Mouse (Mus musculus) forebrain, embryonic 16.5 days (tissue): ENCODE measurements around the gene Sla2. TPM values are rescaled to one million over a fixed set of nuclear protein-coding genes. Genes with fewer than 3 reads are reported as not detected.
A peak's percentile ranks its signal among the peaks of the same experiment; 100 is the strongest.
"Not testable (repeated sequence)": the region's sequence is repeated elsewhere in the genome, so short reads cannot be mapped to it uniquely, and the experiment has no call there.

ENCODE experiments used
- ATAC-seq: fragments of 200-750 bp; cut with Nextera tagmentation; 2 replicates; pipeline ENCODE4 v1.8.0; 2017; ENCODE audit warnings: mild to moderate bottlenecking, moderate library complexity
- H3K27ac ChIP-seq: fragments of 300-500 bp; sonication (generic); 2 replicates; pipeline ENCODE4 v1.5.1; 2014; ENCODE audit warnings: low read length, control low read depth
- H3K27me3 ChIP-seq: fragments of 300-500 bp; sonication (generic); replicated peaks from 2 replicates; pipeline ENCODE4 v1.6.1; 2014; ENCODE audit warnings: low read length; ENCODE audit not compliant: control insufficient read depth, insufficient read depth
- H3K36me3 ChIP-seq: fragments of 300-500 bp; sonication (generic); 2 replicates; pipeline ENCODE4 v1.6.1; 2014; ENCODE audit not compliant: control insufficient read depth, insufficient read depth
- H3K4me1 ChIP-seq: fragments of 300-500 bp; sonication (generic); replicated peaks from 2 replicates; pipeline ENCODE4 v1.6.1; 2014; ENCODE audit warnings: low read length; ENCODE audit not compliant: control insufficient read depth, insufficient read depth
- H3K4me2 ChIP-seq: fragments of 300-500 bp; sonication (generic); 2 replicates; pipeline ENCODE4 v1.6.1; 2014; ENCODE audit warnings: mild to moderate bottlenecking, low read length, control low read depth
- H3K4me3 ChIP-seq: fragments of 300-500 bp; sonication (generic); replicated peaks from 2 replicates; pipeline ENCODE4 v1.5.1; 2014; ENCODE audit warnings: mild to moderate bottlenecking, low read length, control low read depth
- H3K9ac ChIP-seq: fragments of 300-500 bp; sonication (generic); replicated peaks from 2 replicates; pipeline ENCODE4 v1.6.1; 2014; ENCODE audit warnings: low read depth, low read length, control low read depth
- H3K9me3 ChIP-seq: fragments of 300-500 bp; sonication (generic); 2 replicates; pipeline ENCODE4 v1.6.1; 2016; ENCODE audit warnings: low read length; ENCODE audit not compliant: control insufficient read depth
- WGBS: fragments of 180-500 bp; shearing (Covaris S2); extraction: QIAGEN DNeasy Blood & Tissue Kit; methylation state at CpG from one replicate; pipeline ENCODE4 v1.1.7; 2014; 5-methylcytosine and 5-hydroxymethylcytosine counted together
- polyA plus RNA-seq: library from polyadenylated mRNA; unstranded; fragments of >200 nt; fragmentation: Nextera tagmentation; extraction: Ambion mirVana; gene quantifications from 2 replicates; pipeline ENCODE4 v1.2.1, GENCODE M21; 2015

Sla2 gene
- polyA plus RNA-seq, 1 experiment from 2014 or later = 0.11 TPM

DNA sequence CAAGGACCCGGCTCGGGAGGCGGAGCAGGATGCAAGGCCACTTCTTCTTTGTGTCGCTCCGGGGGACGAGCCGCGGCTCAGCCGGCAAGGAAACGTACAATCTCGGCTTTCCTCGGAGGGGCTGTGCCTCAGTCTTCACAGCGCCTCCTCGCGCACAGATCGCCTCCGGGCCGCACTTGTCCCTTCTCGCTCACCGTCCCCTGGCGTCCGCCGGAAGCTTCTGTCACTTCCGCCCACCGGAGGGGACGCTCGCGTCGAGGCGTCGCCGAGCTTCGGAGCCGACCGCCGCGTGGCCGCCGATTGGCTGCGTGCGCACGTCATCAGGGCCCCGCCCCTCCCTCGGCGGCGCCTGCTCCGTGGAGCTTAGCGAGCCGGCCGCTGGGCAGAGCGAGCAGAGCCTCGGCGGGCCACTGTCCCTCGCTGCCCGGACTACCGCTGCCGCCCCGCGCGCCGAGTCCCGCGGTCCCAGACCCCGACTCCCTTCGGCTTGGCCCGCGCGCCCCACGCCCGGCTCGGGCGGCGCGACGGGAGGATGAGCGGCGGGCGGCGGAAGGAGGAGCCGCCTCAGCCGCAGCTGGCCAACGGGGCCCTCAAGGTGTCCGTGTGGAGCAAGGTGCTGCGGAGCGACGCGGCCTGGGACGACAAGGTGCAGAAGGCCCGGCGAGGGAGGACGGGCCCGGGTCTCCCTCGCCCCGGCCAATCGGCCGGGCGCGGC is 24.1 kb downstream of the Sla2 start, which contains the start of gene Rab5if:
TSS of gene Rab5if (plus strand) at position 357 of the 715 bp plus-strand sequence.
- peaks cover 22% of the 10 kb centered on the region for H3K4me1 ChIP-seq
- H3K4me3 ChIP-seq = peak within 1 kb of the TSS; percentile 99
- no peaks in the 10 kb centered on the region for H3K27me3 ChIP-seq
- WGBS = under 1% methylated on average over 83 of the region's 98 CpGs
- H3K9ac ChIP-seq = peak within 1 kb of the TSS; percentile 97
- H3K4me2 ChIP-seq = peak within 1 kb of the TSS; percentile 88
- 0 out of 2 replicates have a peak, but pooled peaks cover 3% of the 10 kb centered on the region for H3K36me3 ChIP-seq
- ATAC-seq = peak; percentile 98
- H3K9me3 ChIP-seq = no peaks in the 10 kb centered on the region
- H3K27ac ChIP-seq = peak within 1 kb of the TSS; percentile 97

DNA sequence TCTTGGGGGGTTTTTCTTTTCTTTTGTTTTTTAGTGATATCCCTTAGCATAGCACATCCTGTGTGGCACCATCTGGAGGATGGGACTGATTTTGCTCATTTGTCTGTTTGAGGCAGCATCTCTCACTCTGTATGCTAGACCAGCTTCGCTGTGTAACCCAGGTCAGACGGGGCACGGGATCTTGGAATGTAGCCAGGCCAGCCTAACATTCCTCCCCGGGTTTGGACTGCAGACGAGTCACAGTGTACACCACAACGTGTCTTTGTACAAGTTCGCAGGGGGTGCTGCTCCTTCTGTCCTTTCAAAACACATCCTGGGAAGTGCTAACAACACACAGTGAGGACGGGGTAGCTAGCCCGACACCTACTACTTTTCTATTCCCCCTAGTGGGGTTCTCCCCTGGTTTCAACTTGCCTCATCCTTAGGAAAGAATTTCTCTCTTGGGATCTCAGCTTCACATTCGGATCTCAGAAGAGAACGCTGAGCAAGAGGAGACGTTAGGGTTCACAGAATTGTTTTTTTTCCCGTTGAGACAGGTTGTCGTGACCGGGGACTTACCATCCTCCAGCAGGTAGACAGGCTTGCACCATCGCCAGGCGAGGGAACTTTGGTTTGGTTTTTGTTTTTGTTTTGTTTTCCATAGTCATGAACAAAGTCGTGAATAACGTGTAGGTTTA is 24.8 kb downstream of the Sla2 start:
- H3K27me3 ChIP-seq = no peaks in the 10 kb centered on the region
- H3K9ac ChIP-seq = peak overlapping the region; percentile 83
- no peaks in the 10 kb centered on the region for H3K9me3 ChIP-seq
- H3K4me1 ChIP-seq = peaks cover 22% of the 10 kb centered on the region
- H3K4me3 ChIP-seq = peak overlapping the region; percentile 99
- no peak for ATAC-seq
- H3K27ac ChIP-seq = peak overlapping the region; percentile 97
- peak overlapping the region; percentile 88 for H3K4me2 ChIP-seq
- 0 out of 2 replicates have a peak, but pooled peaks cover 3% of the 10 kb centered on the region for H3K36me3 ChIP-seq
- WGBS = under 1% methylated on average over 19 of the region's 19 CpGs

DNA sequence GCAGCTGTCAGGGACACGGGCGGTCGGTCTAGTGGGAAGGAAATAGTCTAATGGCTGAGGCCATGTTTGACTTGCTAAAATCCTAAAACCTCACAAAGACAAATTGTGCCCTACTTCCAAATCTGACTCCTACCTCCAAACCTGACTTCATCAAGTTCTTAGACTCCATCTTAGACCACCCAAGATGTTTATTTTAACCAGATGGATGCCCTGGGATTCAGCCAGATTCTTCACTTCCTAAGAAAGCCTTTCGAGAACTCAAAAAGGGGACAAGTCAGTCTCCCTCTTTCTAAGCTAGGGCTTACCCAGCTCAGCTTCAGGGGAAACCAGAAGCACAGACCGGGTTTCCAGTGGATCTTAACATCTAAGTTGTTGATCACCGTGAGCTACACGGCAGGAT is 28.3 kb downstream of the Sla2 start:
- Histone ChIP-seq H3K4me2 (no peak overlapping the region), H3K9me3 (no peaks in the 10 kb centered on the region), H3K4me1 (peaks cover 17% of the 10 kb centered on the region), H3K27me3 (no peaks in the 10 kb centered on the region), H3K27ac (no peak overlapping the region), H3K36me3 (no peaks in the 10 kb centered on the region), H3K9ac (no peak overlapping the region), H3K4me3 (no peak overlapping the region)
- ATAC-seq = no peak
- WGBS = 85% methylated on average over 7 of the region's 7 CpGs

DNA sequence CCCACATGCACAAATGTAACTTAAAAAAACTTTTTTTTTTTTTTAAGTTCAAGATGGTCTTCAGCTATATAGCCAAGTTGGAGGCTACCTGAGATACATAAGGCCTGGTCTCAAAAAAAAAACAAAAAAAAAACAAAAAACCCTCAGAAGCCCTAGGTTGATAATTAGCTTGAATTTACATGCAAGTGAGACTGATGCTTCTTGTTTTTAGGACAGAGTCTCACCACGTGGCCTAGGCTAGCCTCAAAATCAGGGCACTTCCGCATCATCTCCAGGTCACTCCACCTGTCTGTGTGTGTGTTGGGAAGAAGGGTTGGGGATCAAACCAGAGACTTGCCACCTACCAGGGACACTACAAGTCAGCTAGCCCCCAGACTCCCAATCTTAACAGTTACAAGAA is 29.2 kb downstream of the Sla2 start, which contains the start of gene 4930518I15Rik:
TSS of gene 4930518I15Rik (minus strand) at position 112 of the 400 bp plus-strand sequence.
- 89% methylated on average over 2 of the region's 2 CpGs for whole genome bisulfite sequencing
- Histone ChIP-seq H3K4me3 (no peak within 1 kb of the TSS), H3K27me3 (no peaks in the 10 kb centered on the region), H3K27ac (no peak within 1 kb of the TSS), H3K9ac (no peak within 1 kb of the TSS), H3K4me1 (peaks cover 14% of the 10 kb centered on the region), H3K4me2 (no peak within 1 kb of the TSS), H3K36me3 (no peaks in the 10 kb centered on the region), H3K9me3 (no peaks in the 10 kb centered on the region)
- ATAC-seq = no peak

DNA sequence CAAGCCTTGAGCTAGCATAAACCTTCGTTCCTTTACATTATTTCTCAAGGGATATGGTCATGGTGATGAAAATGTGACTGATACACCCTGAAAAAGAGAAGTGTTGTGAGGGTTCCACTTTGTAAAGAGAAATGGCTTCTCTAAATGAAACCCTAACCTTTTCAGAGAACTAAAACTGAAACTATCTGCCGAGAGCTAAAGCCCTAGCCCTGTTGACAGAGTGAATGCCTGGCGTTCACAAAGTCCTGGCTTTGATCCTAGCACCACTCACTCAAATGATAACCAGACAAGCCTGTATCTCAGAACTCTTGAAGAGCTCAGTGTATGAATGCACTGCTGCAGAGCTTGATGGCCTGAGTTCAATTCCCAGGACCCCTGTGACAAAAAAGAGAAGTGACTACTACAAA is 29.6 kb downstream of the Sla2 start:
- Histone ChIP-seq H3K4me3 (no peak overlapping the region), H3K9me3 (no peaks in the 10 kb centered on the region), H3K27ac (no peak overlapping the region), H3K4me1 (peaks cover 14% of the 10 kb centered on the region), H3K27me3 (no peaks in the 10 kb centered on the region), H3K4me2 (no peak overlapping the region), H3K9ac (no peak overlapping the region), H3K36me3 (no peaks in the 10 kb centered on the region)
- no peak for ATAC-seq
- 74% methylated on average over 3 of the region's 3 CpGs for WGBS

DNA sequence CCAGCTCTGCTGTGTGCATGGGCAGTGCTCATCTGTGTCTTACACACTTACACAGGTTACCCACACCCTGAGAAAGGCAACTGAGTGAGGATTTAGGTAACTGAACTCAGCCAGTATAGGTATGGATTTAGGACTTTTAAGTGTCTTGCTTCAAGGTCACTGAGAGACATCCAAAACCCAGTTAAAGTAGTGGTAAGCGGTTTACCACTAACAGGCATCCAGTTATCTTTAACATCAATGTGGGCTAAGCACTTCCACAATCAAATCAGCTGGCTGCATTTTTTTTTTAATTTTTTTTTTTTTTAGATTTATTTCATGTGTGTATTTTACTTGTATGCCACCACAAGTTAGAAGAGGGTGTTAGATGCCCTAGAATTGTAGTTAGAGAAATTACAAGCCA is 30.7 kb downstream of the Sla2 start:
- no peak overlapping the region for H3K9ac ChIP-seq
- H3K27me3 ChIP-seq = no peaks in the 10 kb centered on the region
- no peak overlapping the region for H3K27ac ChIP-seq
- H3K9me3 ChIP-seq = no peaks in the 10 kb centered on the region
- 98% methylated on average over 1 of the region's 1 CpGs for WGBS
- no peaks in the 10 kb centered on the region for H3K36me3 ChIP-seq
- no peak for ATAC-seq
- H3K4me1 ChIP-seq = peaks cover 7% of the 10 kb centered on the region
- no peak overlapping the region for H3K4me2 ChIP-seq
- H3K4me3 ChIP-seq = no peak overlapping the region

DNA sequence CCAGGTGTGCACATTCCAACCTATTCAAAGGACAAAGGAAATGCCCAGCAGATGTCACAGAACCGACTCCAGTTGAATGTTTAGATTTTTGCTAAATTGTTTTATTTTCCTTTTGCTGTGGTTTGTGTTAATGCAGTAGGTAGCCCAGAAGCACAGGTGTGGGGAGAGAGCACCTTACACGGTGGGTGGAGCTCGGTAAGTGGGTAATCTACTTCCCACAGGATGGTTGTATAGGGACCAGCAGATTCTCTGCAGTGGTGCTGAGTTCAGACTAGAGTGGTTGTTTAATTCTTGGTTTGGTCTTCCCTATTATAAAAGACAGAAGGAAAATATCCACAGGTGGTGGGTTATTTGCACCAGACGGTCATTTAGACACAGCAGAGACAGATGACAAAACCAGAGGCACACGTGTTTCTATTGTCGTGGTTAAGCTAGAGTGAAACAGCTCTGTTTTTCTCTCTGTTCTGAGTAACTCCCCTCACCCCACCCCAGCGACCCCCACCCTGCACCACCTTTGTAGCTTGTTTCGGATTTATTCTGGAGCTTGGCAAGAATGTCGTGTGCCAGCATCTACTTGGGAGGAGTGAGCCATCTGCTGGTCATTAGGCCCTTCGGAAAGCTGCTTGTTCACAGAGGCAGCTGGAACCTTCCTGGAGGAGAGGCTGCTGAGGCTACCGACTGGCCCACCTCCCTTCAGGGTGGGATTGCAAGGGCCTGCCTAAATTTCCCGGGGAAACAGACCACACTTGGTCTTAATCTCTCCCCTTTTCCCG is 32.8 kb downstream of the Sla2 start:
- H3K36me3 ChIP-seq, H3K4me1 ChIP-seq, H3K4me3 ChIP-seq, H3K27ac ChIP-seq, H3K4me2 ChIP-seq, H3K27me3 ChIP-seq, H3K9ac ChIP-seq, H3K9me3 ChIP-seq: not testable (repeated sequence)
- ATAC-seq = peak; percentile 43; the same call in 1 of the 2 replicates
- WGBS = 30% methylated on average over 13 of the region's 13 CpGs

DNA sequence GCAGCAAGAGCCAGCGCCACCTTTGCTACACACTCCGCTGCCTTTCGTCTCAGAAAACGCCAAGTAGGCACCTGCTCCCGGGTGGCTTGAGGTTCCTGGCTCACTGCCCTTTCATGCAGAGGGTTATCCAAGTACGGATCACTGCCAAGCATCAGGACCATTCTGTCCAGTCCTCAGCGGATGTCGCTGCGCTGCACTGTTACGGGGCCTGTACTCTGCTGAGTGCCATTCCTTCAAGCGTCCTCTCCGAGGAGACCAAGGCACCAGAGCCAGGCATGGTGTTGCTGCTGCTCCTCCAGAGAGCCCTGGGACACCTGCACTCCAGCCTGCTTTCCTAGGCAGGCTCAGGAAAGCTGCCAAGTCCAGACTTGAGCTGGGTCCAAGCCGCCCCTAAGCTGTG is 33.4 kb downstream of the Sla2 start:
- not testable (repeated sequence) for H3K4me1 ChIP-seq, H3K4me3 ChIP-seq, H3K4me2 ChIP-seq, H3K36me3 ChIP-seq, H3K27me3 ChIP-seq, H3K27ac ChIP-seq, H3K9ac ChIP-seq, H3K9me3 ChIP-seq
- peak; percentile 47 for ATAC-seq
- 41% methylated on average over 8 of the region's 13 CpGs for WGBS

DNA sequence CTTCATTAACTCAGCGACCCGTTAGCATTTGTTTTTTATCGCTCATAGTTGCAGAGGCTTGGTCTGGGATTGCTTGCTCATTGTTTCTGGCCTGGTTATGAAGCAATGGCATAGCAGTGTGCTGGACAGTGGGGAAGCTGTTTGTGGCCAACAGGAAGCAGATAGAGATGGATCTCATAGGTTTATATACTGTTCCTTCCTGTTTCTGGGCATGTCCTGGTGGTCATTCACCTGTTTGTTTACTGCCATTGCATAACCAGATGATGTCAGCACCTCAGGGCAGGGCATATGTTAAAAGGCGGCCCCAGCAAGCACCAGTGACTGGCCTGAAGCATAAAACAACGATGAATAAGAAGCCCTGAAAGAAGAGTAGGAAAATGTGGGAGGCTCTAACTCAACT is 36.5 kb downstream of the Sla2 start:
- Histone ChIP-seq H3K9me3 (no peaks in the 10 kb centered on the region), H3K4me1 (peaks cover 5% of the 10 kb centered on the region; the same call in 1 of the 2 replicates), H3K27me3 (no peaks in the 10 kb centered on the region), H3K4me3 (no peak overlapping the region), H3K36me3 (no peaks in the 10 kb centered on the region), H3K4me2 (no peak overlapping the region), H3K9ac (no peak overlapping the region), H3K27ac (no peak overlapping the region)
- no peak for ATAC-seq
- WGBS = 89% methylated on average over 5 of the region's 5 CpGs
